Mouse (Mus musculus) hindbrain, embryonic 14.5 days (tissue): Measurements from ENCODE around the gene Atrnl1. TPM values are rescaled to one million over a fixed set of nuclear protein-coding genes. Genes with fewer than 3 reads are reported as not detected.
A peak's percentile ranks its signal among the peaks of the same experiment; 100 is the strongest.

ENCODE experiments used
- ATAC-seq: fragments of 200-750 bp; cut with Nextera tagmentation; 2 replicates; pipeline ENCODE4 v1.8.0; 2017; ENCODE audit warnings: moderate number of reproducible peaks, mild to moderate bottlenecking, moderate TSS enrichment, moderate library complexity; ENCODE audit not compliant: low FRiP score
- DNase-seq: peaks from one replicate; pipeline ENCODE4 v3.0.0-alpha.2; 2015; ENCODE audit warnings: low spot score
- H3K27ac ChIP-seq: fragments of 300-500 bp; sonication (generic); 2 replicates; pipeline ENCODE4 v1.5.1; 2014; ENCODE audit warnings: mild to moderate bottlenecking, moderate library complexity
- H3K27me3 ChIP-seq: fragments of 300-500 bp; sonication (generic); 2 replicates; pipeline ENCODE4 v1.6.1; 2014; ENCODE audit warnings: mild to moderate bottlenecking, low read length, mixed read lengths; ENCODE audit not compliant: control insufficient read depth, insufficient read depth
- H3K36me3 ChIP-seq: fragments of 300-500 bp; sonication (generic); replicated peaks from 2 replicates; pipeline ENCODE4 v1.6.1; 2014; ENCODE audit not compliant: control insufficient read depth, insufficient read depth
- H3K4me1 ChIP-seq: fragments of 300-500 bp; sonication (generic); replicated peaks from 2 replicates; pipeline ENCODE4 v1.6.1; 2014; ENCODE audit warnings: antibody characterized with exemption, low read length, mixed read lengths; ENCODE audit not compliant: control insufficient read depth, insufficient read depth
- H3K4me2 ChIP-seq: fragments of 300-500 bp; sonication (generic); replicated peaks from 2 replicates; pipeline ENCODE4 v1.6.1; 2014; ENCODE audit warnings: mild to moderate bottlenecking, moderate library complexity
- H3K4me3 ChIP-seq: fragments of 300-500 bp; sonication (generic); replicated peaks from 2 replicates; pipeline ENCODE4 v1.5.1; 2014; ENCODE audit warnings: mild to moderate bottlenecking, low read length
- H3K9ac ChIP-seq: fragments of 300-500 bp; sonication (generic); 2 replicates; pipeline ENCODE4 v1.6.1; 2014
- H3K9me3 ChIP-seq: fragments of 300-500 bp; sonication (generic); 2 replicates; pipeline ENCODE4 v1.6.1; 2016; ENCODE audit warnings: low read length; ENCODE audit not compliant: control insufficient read depth
- WGBS: fragments of 180-500 bp; shearing (Covaris S2); extraction: QIAGEN DNeasy Blood & Tissue Kit; methylation state at CpG from one replicate; pipeline ENCODE4 v1.1.7; 2014; 5-methylcytosine and 5-hydroxymethylcytosine counted together
- polyA plus RNA-seq: library from polyadenylated mRNA; unstranded; fragments of >200 nt; fragmentation: Nextera tagmentation; extraction: Ambion mirVana; gene quantifications from 2 replicates; pipeline ENCODE4 v1.2.1, GENCODE M21; 2014

The Atrnl1 gene
- polyA plus RNA-seq, 1 experiment from 2014 or later = 8.6 TPM

- no peaks in the 10 kb centered on the region for H3K27me3 ChIP-seq
- no peaks in the 10 kb centered on the region for H3K36me3 ChIP-seq
- no peak overlapping the region for H3K4me3 ChIP-seq
- H3K9ac ChIP-seq = no peak overlapping the region
- peak; percentile 55 for DNase-seq
- no peaks in the 10 kb centered on the region for H3K9me3 ChIP-seq
- H3K27ac ChIP-seq = no peak overlapping the region
- H3K4me2 ChIP-seq = no peak overlapping the region
- WGBS = 82% methylated on average over 1 of the region's 1 CpGs
- no peaks in the 10 kb centered on the region for H3K4me1 ChIP-seq
- no peak for ATAC-seq
Observed at GRCm38 (mm10) chr19:57900037-57900436, 289.2 kb downstream of the Atrnl1 start.

GRCm38 (mm10) chr19:57909466-57909865 lies 298.6 kb downstream of the Atrnl1 start:
- H3K27ac ChIP-seq = no peak overlapping the region
- no peak overlapping the region for H3K4me2 ChIP-seq
- ATAC-seq (no peak), DNase-seq (no peak)
- no peak overlapping the region for H3K9ac ChIP-seq
- no peaks in the 10 kb centered on the region for H3K9me3 ChIP-seq
- no peaks in the 10 kb centered on the region for H3K27me3 ChIP-seq
- WGBS = 89% methylated on average over 6 of the region's 6 CpGs
- no peaks in the 10 kb centered on the region for H3K4me1 ChIP-seq
- H3K36me3 ChIP-seq = no peaks in the 10 kb centered on the region
- H3K4me3 ChIP-seq = no peak overlapping the region

GRCm38 (mm10) chr19:57910650-57911049 lies 299.8 kb downstream of the Atrnl1 start:
- no peaks in the 10 kb centered on the region for H3K36me3 ChIP-seq
- no peaks in the 10 kb centered on the region for H3K27me3 ChIP-seq
- H3K4me2 ChIP-seq = no peak overlapping the region
- H3K9ac ChIP-seq = no peak overlapping the region
- no peaks in the 10 kb centered on the region for H3K4me1 ChIP-seq
- H3K4me3 ChIP-seq = no peak overlapping the region
- no peaks in the 10 kb centered on the region for H3K9me3 ChIP-seq
- DNase-seq = no peak
- WGBS = 93% methylated on average over 6 of the region's 6 CpGs
- H3K27ac ChIP-seq = no peak overlapping the region
- ATAC-seq = no peak

- Histone ChIP-seq H3K27ac (no peak overlapping the region), H3K4me3 (no peak overlapping the region)
- 68% methylated on average over 6 of the region's 6 CpGs for WGBS
Observed at GRCm38 (mm10) chr19:57916325-57916724, 305.5 kb downstream of the Atrnl1 start.

GRCm38 (mm10) chr19:57922991-57923390 lies 312.2 kb downstream of the Atrnl1 start:
- Histone ChIP-seq H3K4me1 (peaks cover 11% of the 10 kb centered on the region), H3K4me2 (no peak overlapping the region), H3K9ac (no peak overlapping the region), H3K27me3 (no peaks in the 10 kb centered on the region), H3K9me3 (peaks cover 9% of the 10 kb centered on the region; the same call in 1 of the 2 replicates), H3K36me3 (no peaks in the 10 kb centered on the region), H3K27ac (no peak overlapping the region), H3K4me3 (no peak overlapping the region)
- ATAC-seq (no peak), DNase-seq (no peak)
- WGBS = 77% methylated on average over 5 of the region's 5 CpGs

More at GRCm38 (mm10) chr19:57916325-57916724, 305.5 kb downstream of the Atrnl1 start:
- no peaks in the 10 kb centered on the region for H3K4me1 ChIP-seq
- no peak overlapping the region for H3K9ac ChIP-seq
- peaks cover 9% of the 10 kb centered on the region; the same call in 1 of the 2 replicates for H3K9me3 ChIP-seq
- no peak for ATAC-seq
- H3K4me2 ChIP-seq = no peak overlapping the region
- no peaks in the 10 kb centered on the region for H3K27me3 ChIP-seq
- peak; percentile 50 for DNase-seq
- H3K36me3 ChIP-seq = no peaks in the 10 kb centered on the region

- peaks cover 11% of the 10 kb centered on the region for H3K4me1 ChIP-seq
- H3K4me2 ChIP-seq = no peak overlapping the region
- H3K9me3 ChIP-seq = peaks cover 9% of the 10 kb centered on the region; the same call in 1 of the 2 replicates
- no peaks in the 10 kb centered on the region for H3K36me3 ChIP-seq
- H3K27me3 ChIP-seq = no peaks in the 10 kb centered on the region
- 67% methylated on average over 8 of the region's 8 CpGs for WGBS
- no peak overlapping the region for H3K9ac ChIP-seq
- H3K27ac ChIP-seq = no peak overlapping the region
- DNase-seq = no peak
- ATAC-seq = no peak
- no peak overlapping the region for H3K4me3 ChIP-seq
Observed at GRCm38 (mm10) chr19:57924856-57925255, 314.0 kb downstream of the Atrnl1 start.

- peaks cover 11% of the 10 kb centered on the region for H3K4me1 ChIP-seq
- H3K27ac ChIP-seq = no peak overlapping the region
- no peaks in the 10 kb centered on the region for H3K27me3 ChIP-seq
- no peak for DNase-seq
- H3K36me3 ChIP-seq = no peaks in the 10 kb centered on the region
- peaks cover 4% of the 10 kb centered on the region; the same call in 1 of the 2 replicates for H3K9me3 ChIP-seq
- H3K4me2 ChIP-seq = no peak overlapping the region
- 79% methylated on average over 10 of the region's 10 CpGs for WGBS
- no peak overlapping the region for H3K4me3 ChIP-seq
- no peak overlapping the region for H3K9ac ChIP-seq
- no peak for ATAC-seq
Observed at GRCm38 (mm10) chr19:57925681-57926080, 314.8 kb downstream of the Atrnl1 start.

- 89% methylated on average over 5 of the region's 5 CpGs for WGBS
- Histone ChIP-seq H3K27ac (no peak overlapping the region), H3K36me3 (no peaks in the 10 kb centered on the region), H3K4me3 (no peak overlapping the region), H3K9ac (no peak overlapping the region), H3K9me3 (no peaks in the 10 kb centered on the region), H3K27me3 (no peaks in the 10 kb centered on the region), H3K4me2 (peak overlapping the region; percentile 38; the same call in 1 of the 2 replicates), H3K4me1 (peaks cover 11% of the 10 kb centered on the region)
- ATAC-seq (peak; percentile 89), DNase-seq (no peak)
Observed at GRCm38 (mm10) chr19:57926164-57926860, 315.5 kb downstream of the Atrnl1 start.

- Histone ChIP-seq H3K27me3 (no peaks in the 10 kb centered on the region), H3K27ac (peak overlapping the region; percentile 6; the same call in 1 of the 2 replicates), H3K9me3 (no peaks in the 10 kb centered on the region), H3K4me3 (no peak overlapping the region), H3K9ac (peak overlapping the region; percentile 31; the same call in 1 of the 2 replicates), H3K4me1 (peaks cover 11% of the 10 kb centered on the region), H3K4me2 (peak overlapping the region; percentile 38), H3K36me3 (no peaks in the 10 kb centered on the region)
- DNase-seq (peak; percentile 38), ATAC-seq (no peak)
- WGBS = 14% methylated on average over 10 of the region's 10 CpGs
Observed at GRCm38 (mm10) chr19:57926941-57927471, 316.2 kb downstream of the Atrnl1 start.
